Mouse (Mus musculus) right cerebral cortex, postnatal 25 days (tissue): ENCODE measurements around the gene Wdr47.
"Not testable (repeated sequence)": the region's sequence is repeated elsewhere in the genome, so short reads cannot be mapped to it uniquely, and the experiment has no call there.

ENCODE experiments used
- DNase-seq: peaks from one replicate; pipeline ENCODE4 v3.0.0; 2022

The Wdr47 gene

GRCm38 (mm10) chr3:108590786-108591529, at the start of gene Wdr47:
Wdr47 (plus strand) TSS chr3:108591279.
- DNase-seq, result peak; percentile 97

GRCm38 (mm10) chr3:108542299-108542698, 48.8 kb upstream of the Wdr47 start:
- no peak for DNase-seq

- no peak for DNase-seq
These were observed 36.9 kb upstream of the Wdr47 start for GRCm38 (mm10) chr3:108554111-108554561.

GRCm38 (mm10) chr3:108554587-108555312, 36.3 kb upstream of the Wdr47 start:
- peak; percentile 91 for DNase-seq

- DNase-seq, result no peak
These were observed 33.2 kb upstream of the Wdr47 start for GRCm38 (mm10) chr3:108557888-108558287.

GRCm38 (mm10) chr3:108562133-108562730, 28.8 kb upstream of the Wdr47 start, which contains the start of gene Tmem167b:
Tmem167b (minus strand) TSS chr3:108562466.
- DNase-seq, result peak; percentile 97

- no peak for DNase-seq
These were observed 28.3 kb upstream of the Wdr47 start for GRCm38 (mm10) chr3:108562777-108563271.

- peak; percentile 71 for DNase-seq
These were observed 27.8 kb upstream of the Wdr47 start for GRCm38 (mm10) chr3:108563309-108563708.

GRCm38 (mm10) chr3:108567990-108568877, 22.8 kb upstream of the Wdr47 start:
- DNase-seq, result no peak

- DNase-seq, result not testable (repeated sequence)
These were observed 21.4 kb upstream of the Wdr47 start for GRCm38 (mm10) chr3:108569636-108570035.

- DNase-seq, result no peak
These were observed 20.3 kb upstream of the Wdr47 start for GRCm38 (mm10) chr3:108570813-108571212.

- DNase-seq, result peak; percentile 96
These were observed 19.4 kb upstream of the Wdr47 start, which contains the start of gene Taf13 for GRCm38 (mm10) chr3:108571443-108572294. Taf13 (plus strand) TSS chr3:108571698.

GRCm38 (mm10) chr3:108572309-108573010, 18.6 kb upstream of the Wdr47 start:
- DNase-seq, result no peak

- no peak for DNase-seq
These were observed 17.1 kb upstream of the Wdr47 start for GRCm38 (mm10) chr3:108574018-108574417.

GRCm38 (mm10) chr3:108584580-108584979, 6.5 kb upstream of the Wdr47 start:
- no peak for DNase-seq

GRCm38 (mm10) chr3:108588446-108588845, 2.6 kb upstream of the Wdr47 start:
- DNase-seq, result no peak

- DNase-seq, result peak; percentile 14
These were observed 747 bp downstream of the Wdr47 start for GRCm38 (mm10) chr3:108591530-108592522.

- DNase-seq, result no peak
These were observed 17.8 kb downstream of the Wdr47 start for GRCm38 (mm10) chr3:108608906-108609305.

- no peak for DNase-seq
These were observed 43.7 kb downstream of the Wdr47 start for GRCm38 (mm10) chr3:108634761-108635160.
